Mouse (Mus musculus) neural tube, embryonic 13.5 days (tissue): ENCODE measurements around the gene Tmeff2. TPM values are rescaled to one million over a fixed set of nuclear protein-coding genes. Genes with fewer than 3 reads are reported as not detected.

ENCODE experiments used
- ATAC-seq: fragments of 200-750 bp; cut with Nextera tagmentation; 2 replicates; pipeline ENCODE4 v1.8.0; 2017; ENCODE audit warnings: low read depth, mild to moderate bottlenecking, moderate TSS enrichment, moderate library complexity
- H3K27ac ChIP-seq: fragments of 300-500 bp; sonication (generic); replicated peaks from 2 replicates; pipeline ENCODE4 v1.5.1; 2015; ENCODE audit warnings: moderate library complexity, mild to moderate bottlenecking, inconsistent platforms
- H3K27me3 ChIP-seq: fragments of 300-500 bp; sonication (generic); 2 replicates; pipeline ENCODE4 v1.6.1; 2015; ENCODE audit warnings: mild to moderate bottlenecking, inconsistent platforms
- H3K36me3 ChIP-seq: fragments of 300-500 bp; sonication (generic); 2 replicates; pipeline ENCODE4 v1.6.1; 2015; ENCODE audit warnings: mild to moderate bottlenecking, inconsistent platforms
- H3K4me1 ChIP-seq: fragments of 300-500 bp; sonication (generic); replicated peaks from 2 replicates; pipeline ENCODE4 v1.6.1; 2015; ENCODE audit warnings: inconsistent platforms
- H3K4me2 ChIP-seq: fragments of 300-500 bp; sonication (generic); 2 replicates; pipeline ENCODE4 v1.6.1; 2015; ENCODE audit warnings: inconsistent platforms, mild to moderate bottlenecking, moderate library complexity
- H3K4me3 ChIP-seq: fragments of 300-500 bp; sonication (generic); 2 replicates; pipeline ENCODE4 v1.5.1; 2015; ENCODE audit warnings: mild to moderate bottlenecking, inconsistent platforms
- H3K9ac ChIP-seq: fragments of 300-500 bp; sonication (generic); 2 replicates; pipeline ENCODE4 v1.6.1; 2015; ENCODE audit warnings: moderate library complexity, mild to moderate bottlenecking, inconsistent platforms
- H3K9me3 ChIP-seq: fragments of 300-500 bp; sonication (generic); 2 replicates; pipeline ENCODE4 v1.6.1; 2016; ENCODE audit warnings: inconsistent platforms
- WGBS: fragments of 180-500 bp; shearing (Covaris S2); methylation state at CpG from one replicate; pipeline ENCODE4 v1.1.7; 2015; 5-methylcytosine and 5-hydroxymethylcytosine counted together
- polyA plus RNA-seq: library from polyadenylated mRNA; unstranded; fragments of >200 nt; fragmentation: Nextera tagmentation; extraction: Ambion mirVana; gene quantifications from 2 replicates; pipeline ENCODE4 v1.2.1, GENCODE M21; 2015

The Tmeff2 gene
- polyA plus RNA-seq, 1 experiment from 2014 or later = 139 TPM

GRCm38 (mm10) chr1:50981151-50981828 is 80.8 kb downstream of the Tmeff2 start:
- no peak overlapping the region for H3K9ac ChIP-seq
- H3K4me2 ChIP-seq = no peak overlapping the region
- no peak for ATAC-seq
- no peak overlapping the region for H3K27ac ChIP-seq
- WGBS = 85% methylated on average over 7 of the region's 7 CpGs
- H3K36me3 ChIP-seq = no peaks in the 10 kb centered on the region
- H3K27me3 ChIP-seq = no peaks in the 10 kb centered on the region
- H3K4me1 ChIP-seq = no peaks in the 10 kb centered on the region
- H3K4me3 ChIP-seq = no peak overlapping the region
- H3K9me3 ChIP-seq = no peaks in the 10 kb centered on the region

DNA sequence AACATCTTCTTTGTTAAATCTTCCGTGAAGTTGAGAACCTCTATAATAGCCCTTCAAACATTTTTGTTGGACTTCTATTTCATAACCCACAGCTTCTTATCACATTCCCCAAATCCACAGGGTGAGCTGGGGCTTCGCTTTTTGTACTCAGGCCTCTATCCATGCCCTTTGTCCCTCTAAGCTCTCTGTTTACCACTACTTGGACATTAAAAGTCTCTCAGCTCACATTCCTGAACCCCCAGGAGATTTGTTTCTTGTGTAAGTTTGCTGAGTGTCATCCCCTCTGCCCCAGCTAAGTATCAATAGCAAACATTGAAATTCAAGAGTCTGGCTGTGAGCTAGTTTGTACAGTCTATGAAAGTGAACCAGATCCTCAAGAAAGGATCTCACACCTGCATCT is 90.2 kb downstream of the Tmeff2 start:
- Histone ChIP-seq H3K9me3 (no peaks in the 10 kb centered on the region), H3K4me3 (no peak overlapping the region), H3K36me3 (no peaks in the 10 kb centered on the region), H3K4me1 (0 out of 2 replicates have a peak, but pooled peaks cover 4% of the 10 kb centered on the region), H3K27me3 (no peaks in the 10 kb centered on the region), H3K9ac (no peak overlapping the region), H3K27ac (no peak overlapping the region), H3K4me2 (no peak overlapping the region)
- no peak for ATAC-seq
- 75% methylated on average over 2 of the region's 2 CpGs for WGBS

DNA sequence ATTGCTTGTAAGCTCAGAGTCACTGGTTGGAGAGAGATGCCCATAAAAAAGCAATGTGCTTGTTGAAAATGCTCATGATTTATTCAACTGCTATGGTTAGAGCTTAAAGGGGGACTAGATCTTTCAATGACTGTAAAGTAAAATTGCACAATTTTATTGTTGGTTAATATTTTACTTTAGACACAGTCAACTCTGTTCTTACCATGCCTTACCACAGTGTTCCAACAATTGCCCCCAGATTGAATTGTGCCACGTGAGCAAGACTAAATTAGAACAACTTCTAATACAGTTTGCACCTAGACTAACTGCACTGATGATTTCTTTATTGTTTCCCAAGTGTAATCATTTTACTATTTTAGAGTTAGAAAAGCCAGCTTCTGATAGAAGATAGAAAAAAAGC is 94.1 kb downstream of the Tmeff2 start:
- ATAC-seq = no peak
- Histone ChIP-seq H3K4me1 (peaks cover 6% of the 10 kb centered on the region; the same call in 1 of the 2 replicates), H3K4me2 (no peak overlapping the region), H3K27me3 (no peaks in the 10 kb centered on the region), H3K4me3 (no peak overlapping the region), H3K9me3 (no peaks in the 10 kb centered on the region), H3K27ac (no peak overlapping the region), H3K36me3 (no peaks in the 10 kb centered on the region), H3K9ac (no peak overlapping the region)
- 81% methylated on average over 1 of the region's 1 CpGs for WGBS

GRCm38 (mm10) chr1:50999793-51000192 is 99.3 kb downstream of the Tmeff2 start:
- H3K27ac ChIP-seq = no peak overlapping the region; the same call in 1 of the 2 replicates
- 81% methylated on average over 3 of the region's 3 CpGs for WGBS
- no peak overlapping the region for H3K4me3 ChIP-seq
- H3K27me3 ChIP-seq = no peaks in the 10 kb centered on the region
- peaks cover 5% of the 10 kb centered on the region; the same call in 1 of the 2 replicates for H3K4me1 ChIP-seq
- H3K4me2 ChIP-seq = no peak overlapping the region
- no peaks in the 10 kb centered on the region for H3K9me3 ChIP-seq
- ATAC-seq = no peak
- H3K9ac ChIP-seq = no peak overlapping the region
- H3K36me3 ChIP-seq = no peaks in the 10 kb centered on the region

DNA sequence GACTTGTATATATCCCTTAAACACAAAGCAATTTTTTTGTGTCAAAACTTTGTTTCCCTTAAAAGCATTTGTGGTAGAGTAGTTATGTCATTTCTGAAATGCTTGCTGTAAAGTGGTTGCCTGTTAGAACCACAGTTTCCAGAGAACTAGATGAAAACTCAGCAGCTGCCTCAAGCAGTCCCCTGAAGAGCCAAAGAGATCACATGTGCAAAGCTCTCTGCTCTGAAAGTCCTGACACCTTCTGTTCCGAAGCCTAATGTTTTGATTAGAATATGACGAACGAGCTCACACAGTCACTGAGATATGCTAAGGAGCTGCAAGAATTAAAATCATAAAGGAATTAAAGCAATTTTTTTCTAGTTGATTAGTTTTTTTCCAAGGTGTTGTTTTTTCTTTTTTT is 107.9 kb downstream of the Tmeff2 start:
- no peak overlapping the region for H3K27ac ChIP-seq
- no peak for ATAC-seq
- no peak overlapping the region for H3K4me3 ChIP-seq
- no peaks in the 10 kb centered on the region for H3K4me1 ChIP-seq
- WGBS = 76% methylated on average over 3 of the region's 3 CpGs
- H3K9me3 ChIP-seq = peaks cover 5% of the 10 kb centered on the region; the same call in 1 of the 2 replicates
- no peak overlapping the region for H3K9ac ChIP-seq
- H3K36me3 ChIP-seq = 0 out of 2 replicates have a peak, but pooled peaks cover 7% of the 10 kb centered on the region
- H3K4me2 ChIP-seq = no peak overlapping the region
- H3K27me3 ChIP-seq = no peaks in the 10 kb centered on the region

- Histone ChIP-seq H3K27ac (no peak overlapping the region), H3K9ac (no peak overlapping the region), H3K4me1 (no peaks in the 10 kb centered on the region), H3K4me2 (no peak overlapping the region), H3K9me3 (no peaks in the 10 kb centered on the region), H3K27me3 (no peaks in the 10 kb centered on the region), H3K36me3 (no peaks in the 10 kb centered on the region), H3K4me3 (no peak overlapping the region)
- no peak for ATAC-seq
- WGBS = 57% methylated on average over 5 of the region's 5 CpGs
Observed at GRCm38 (mm10) chr1:51040249-51040648, 139.8 kb downstream of the Tmeff2 start.

DNA sequence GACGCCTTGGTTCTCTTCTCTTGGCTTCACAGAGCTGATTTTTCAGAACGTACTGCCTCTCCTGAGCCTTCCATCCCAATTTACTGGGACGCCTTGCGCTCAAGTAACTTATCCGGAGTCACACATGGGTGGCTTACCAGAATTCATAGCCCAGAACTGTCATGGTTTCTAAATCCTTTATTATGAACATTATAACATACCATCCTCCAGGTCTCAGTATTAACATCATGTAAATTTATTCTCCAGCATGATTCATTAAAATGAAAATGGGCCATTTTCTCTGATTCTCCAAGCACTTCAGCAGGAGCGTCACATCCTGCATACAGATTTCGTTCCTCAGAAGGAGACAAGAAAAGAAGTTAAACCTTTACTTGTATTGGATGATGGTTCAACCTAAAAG is 144.4 kb downstream of the Tmeff2 start:
- no peak for ATAC-seq
- 83% methylated on average over 7 of the region's 7 CpGs for WGBS
- Histone ChIP-seq H3K4me3 (no peak overlapping the region), H3K9me3 (no peaks in the 10 kb centered on the region), H3K36me3 (no peaks in the 10 kb centered on the region), H3K27me3 (no peaks in the 10 kb centered on the region), H3K4me1 (no peaks in the 10 kb centered on the region), H3K4me2 (no peak overlapping the region), H3K27ac (no peak overlapping the region), H3K9ac (no peak overlapping the region)

GRCm38 (mm10) chr1:51064549-51064948 is 164.1 kb downstream of the Tmeff2 start:
- Histone ChIP-seq H3K27me3 (no peaks in the 10 kb centered on the region), H3K4me3 (no peak overlapping the region), H3K36me3 (no peaks in the 10 kb centered on the region), H3K9ac (no peak overlapping the region), H3K4me1 (no peaks in the 10 kb centered on the region), H3K9me3 (no peaks in the 10 kb centered on the region), H3K27ac (no peak overlapping the region), H3K4me2 (no peak overlapping the region)
- ATAC-seq = no peak

GRCm38 (mm10) chr1:51065652-51066051 is 165.2 kb downstream of the Tmeff2 start:
- Histone ChIP-seq H3K9me3 (no peaks in the 10 kb centered on the region), H3K9ac (no peak overlapping the region), H3K4me1 (no peaks in the 10 kb centered on the region), H3K4me3 (no peak overlapping the region), H3K27ac (no peak overlapping the region), H3K36me3 (no peaks in the 10 kb centered on the region), H3K4me2 (no peak overlapping the region), H3K27me3 (no peaks in the 10 kb centered on the region)
- WGBS = 85% methylated on average over 2 of the region's 2 CpGs
- no peak for ATAC-seq

- H3K4me2 ChIP-seq = no peak overlapping the region
- no peak overlapping the region for H3K4me3 ChIP-seq
- H3K27me3 ChIP-seq = no peaks in the 10 kb centered on the region
- no peaks in the 10 kb centered on the region for H3K36me3 ChIP-seq
- 0 out of 2 replicates have a peak, but pooled peaks cover 1% of the 10 kb centered on the region for H3K4me1 ChIP-seq
- H3K27ac ChIP-seq = peak overlapping the region; percentile 67
- 81% methylated on average over 3 of the region's 3 CpGs for whole genome bisulfite sequencing
- ATAC-seq = no peak
- no peak overlapping the region for H3K9ac ChIP-seq
- H3K9me3 ChIP-seq = no peaks in the 10 kb centered on the region
Observed at GRCm38 (mm10) chr1:51068814-51069213, 168.4 kb downstream of the Tmeff2 start.

DNA sequence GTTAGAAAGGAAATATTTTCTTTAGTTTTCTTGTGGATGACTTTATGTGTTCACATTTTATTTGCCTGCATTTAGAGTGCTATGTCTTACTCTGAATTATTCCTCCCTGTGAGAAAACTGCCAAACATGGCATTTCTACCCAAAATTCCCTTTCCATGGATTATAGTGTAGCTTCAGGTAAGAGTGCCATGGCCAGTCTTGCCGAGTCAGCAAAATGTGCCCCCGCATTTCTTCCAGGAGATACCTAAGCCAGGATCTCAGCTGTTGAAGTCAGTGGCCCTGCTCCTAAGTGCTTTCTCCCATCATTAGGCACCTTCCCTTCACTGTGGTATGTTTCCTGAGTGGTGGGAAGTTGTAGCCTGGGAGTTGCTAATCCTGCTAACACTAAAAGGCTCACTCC is 168.8 kb downstream of the Tmeff2 start:
- no peak overlapping the region for H3K4me2 ChIP-seq
- no peaks in the 10 kb centered on the region for H3K9me3 ChIP-seq
- peak overlapping the region; percentile 67 for H3K27ac ChIP-seq
- 90% methylated on average over 2 of the region's 2 CpGs for whole genome bisulfite sequencing
- no peaks in the 10 kb centered on the region for H3K36me3 ChIP-seq
- H3K9ac ChIP-seq = no peak overlapping the region
- ATAC-seq = no peak
- H3K27me3 ChIP-seq = no peaks in the 10 kb centered on the region
- 0 out of 2 replicates have a peak, but pooled peaks cover 3% of the 10 kb centered on the region for H3K4me1 ChIP-seq
- H3K4me3 ChIP-seq = no peak overlapping the region

DNA sequence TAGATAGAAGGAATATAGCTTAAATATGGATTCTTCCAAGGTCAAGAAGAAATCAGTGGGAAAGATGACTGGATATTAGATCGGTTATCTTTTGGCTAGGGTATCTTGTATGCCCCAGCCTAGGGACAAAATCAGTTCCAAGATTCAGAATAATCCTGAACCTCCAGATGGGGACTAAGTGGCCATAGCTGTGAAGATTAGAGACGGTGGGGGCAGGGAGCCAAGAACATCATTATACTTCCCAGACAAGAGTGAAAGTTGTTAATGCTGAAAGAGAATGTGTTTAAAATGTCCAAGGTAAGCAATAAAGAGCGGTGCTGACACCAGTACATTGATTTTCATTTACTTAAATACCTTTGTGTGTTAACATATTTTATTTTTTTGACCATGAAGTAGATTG is 173.6 kb downstream of the Tmeff2 start:
- WGBS = 69% methylated on average over 3 of the region's 3 CpGs
- H3K9ac ChIP-seq = no peak overlapping the region
- no peaks in the 10 kb centered on the region for H3K36me3 ChIP-seq
- no peak overlapping the region for H3K4me2 ChIP-seq
- H3K27ac ChIP-seq = no peak overlapping the region
- no peak overlapping the region for H3K4me3 ChIP-seq
- no peak for ATAC-seq
- no peaks in the 10 kb centered on the region for H3K27me3 ChIP-seq
- H3K4me1 ChIP-seq = peaks cover 20% of the 10 kb centered on the region
- H3K9me3 ChIP-seq = no peaks in the 10 kb centered on the region
